Mouse (Mus musculus) megakaryocyte, embryonic 14.5 days (primary cell): Measurements from ENCODE around the gene Ddit4l. TPM values are rescaled to one million over a fixed set of nuclear protein-coding genes. Genes with fewer than 3 reads are reported as not detected.

ENCODE experiments used
- H3K27me3 ChIP-seq: replicated peaks from 2 replicates; pipeline ENCODE3; 2012; ENCODE audit warnings: inconsistent platforms
- H3K36me3 ChIP-seq: replicated peaks from 2 replicates; pipeline ENCODE3; 2012; ENCODE audit warnings: low read length, inconsistent platforms, mixed read lengths
- H3K4me1 ChIP-seq: 2 replicates; pipeline ENCODE4 v1.6.1; 2012; ENCODE audit warnings: inconsistent platforms
- H3K4me3 ChIP-seq: replicated peaks from 2 replicates; pipeline ENCODE3; 2012; ENCODE audit warnings: moderate library complexity, mild to moderate bottlenecking, inconsistent platforms
- H3K9me3 ChIP-seq: 2 replicates; pipeline ENCODE4 v1.6.1; 2012; ENCODE audit warnings: inconsistent platforms
- FLI1 ChIP-seq: IDR thresholded peaks from 2 replicates; pipeline ENCODE4 v1.6.1; 2012; ENCODE audit warnings: low read length, inconsistent platforms, mixed read lengths
- GATA1 ChIP-seq: IDR thresholded peaks from 3 replicates; pipeline ENCODE4 v1.6.1; 2012; ENCODE audit warnings: mixed read lengths, low read length, inconsistent platforms, borderline replicate concordance
- polyA plus RNA-seq: library from polyadenylated mRNA; stranded (reverse); fragments of >175 nt; gene quantifications from 2 replicates; pipeline ENCODE4 v1.2.3, GENCODE M21; 2012; ENCODE audit warnings: low replicate concordance; ENCODE audit not compliant: insufficient read depth

Gene Ddit4l
- polyA plus RNA-seq, 1 experiment = not detected

- H3K36me3 ChIP-seq = no peaks in the 10 kb centered on the region
- peaks cover 18% of the 10 kb centered on the region for H3K9me3 ChIP-seq
- TF ChIP-seq GATA1 = no peak
- no peak for TF ChIP-seq FLI1
- H3K4me3 ChIP-seq = no peak overlapping the region
- peaks cover 14% of the 10 kb centered on the region for H3K4me1 ChIP-seq
- H3K27me3 ChIP-seq = peaks cover 35% of the 10 kb centered on the region
Observed at GRCm38 (mm10) chr3:137622091-137622490, 679 bp downstream of the Ddit4l start.

- Histone ChIP-seq H3K9me3 (peaks cover 18% of the 10 kb centered on the region), H3K4me3 (peak overlapping the region; percentile 90), H3K36me3 (no peaks in the 10 kb centered on the region), H3K4me1 (peaks cover 14% of the 10 kb centered on the region), H3K27me3 (peaks cover 35% of the 10 kb centered on the region)
- TF ChIP-seq GATA1 (no peak), FLI1 (no peak)
Observed at GRCm38 (mm10) chr3:137622895-137623580, 1.6 kb downstream of the Ddit4l start.

GRCm38 (mm10) chr3:137623581-137624362 is 2.4 kb downstream of the Ddit4l start:
- Histone ChIP-seq H3K4me3 (peak overlapping the region; percentile 90), H3K9me3 (peaks cover 18% of the 10 kb centered on the region), H3K36me3 (no peaks in the 10 kb centered on the region), H3K4me1 (peaks cover 14% of the 10 kb centered on the region), H3K27me3 (peaks cover 35% of the 10 kb centered on the region)
- TF ChIP-seq FLI1 (no peak), GATA1 (no peak)

GRCm38 (mm10) chr3:137625054-137625453 is 3.6 kb downstream of the Ddit4l start:
- Histone ChIP-seq H3K27me3 (peaks cover 35% of the 10 kb centered on the region), H3K4me3 (no peak overlapping the region), H3K4me1 (peaks cover 14% of the 10 kb centered on the region), H3K9me3 (peaks cover 16% of the 10 kb centered on the region), H3K36me3 (no peaks in the 10 kb centered on the region)
- TF ChIP-seq FLI1 (no peak), GATA1 (no peak)

GRCm38 (mm10) chr3:137633726-137634125 is 12.3 kb downstream of the Ddit4l start:
- TF ChIP-seq GATA1 = no peak
- no peak for TF ChIP-seq FLI1
- no peaks in the 10 kb centered on the region for H3K4me1 ChIP-seq
- no peaks in the 10 kb centered on the region for H3K36me3 ChIP-seq
- H3K9me3 ChIP-seq = no peaks in the 10 kb centered on the region
- H3K4me3 ChIP-seq = no peak overlapping the region
- H3K27me3 ChIP-seq = no peaks in the 10 kb centered on the region

- Histone ChIP-seq H3K36me3 (no peaks in the 10 kb centered on the region), H3K9me3 (no peaks in the 10 kb centered on the region), H3K4me1 (no peaks in the 10 kb centered on the region), H3K4me3 (no peak overlapping the region), H3K27me3 (no peaks in the 10 kb centered on the region)
- TF ChIP-seq FLI1 (no peak), GATA1 (no peak)
Observed at GRCm38 (mm10) chr3:137636571-137636970, 15.2 kb downstream of the Ddit4l start.

GRCm38 (mm10) chr3:137641238-137641637 is 19.8 kb downstream of the Ddit4l start:
- H3K27me3 ChIP-seq = no peaks in the 10 kb centered on the region
- no peaks in the 10 kb centered on the region for H3K4me1 ChIP-seq
- TF ChIP-seq GATA1 = no peak
- TF ChIP-seq FLI1 = no peak
- H3K9me3 ChIP-seq = no peaks in the 10 kb centered on the region
- no peak overlapping the region for H3K4me3 ChIP-seq
- no peaks in the 10 kb centered on the region for H3K36me3 ChIP-seq

GRCm38 (mm10) chr3:137642137-137642536 is 20.7 kb downstream of the Ddit4l start:
- Histone ChIP-seq H3K4me3 (no peak overlapping the region), H3K27me3 (no peaks in the 10 kb centered on the region), H3K9me3 (peaks cover 6% of the 10 kb centered on the region; the same call in 1 of the 2 replicates), H3K36me3 (no peaks in the 10 kb centered on the region), H3K4me1 (no peaks in the 10 kb centered on the region)
- no peak for TF ChIP-seq FLI1
- TF ChIP-seq GATA1 = no peak

- H3K4me3 ChIP-seq = no peak overlapping the region
- no peaks in the 10 kb centered on the region for H3K4me1 ChIP-seq
- H3K36me3 ChIP-seq = no peaks in the 10 kb centered on the region
- H3K9me3 ChIP-seq = peaks cover 6% of the 10 kb centered on the region; the same call in 1 of the 2 replicates
- H3K27me3 ChIP-seq = no peaks in the 10 kb centered on the region
- TF ChIP-seq GATA1 = no peak
- TF ChIP-seq FLI1 = no peak
Observed at GRCm38 (mm10) chr3:137642568-137642967, 21.2 kb downstream of the Ddit4l start.

GRCm38 (mm10) chr3:137644081-137644480 is 22.7 kb downstream of the Ddit4l start:
- no peak overlapping the region for H3K4me3 ChIP-seq
- no peaks in the 10 kb centered on the region for H3K36me3 ChIP-seq
- H3K9me3 ChIP-seq = peaks cover 6% of the 10 kb centered on the region; the same call in 1 of the 2 replicates
- TF ChIP-seq FLI1 = no peak
- no peak for TF ChIP-seq GATA1
- no peaks in the 10 kb centered on the region for H3K4me1 ChIP-seq
- H3K27me3 ChIP-seq = no peaks in the 10 kb centered on the region
